Mouse (Mus musculus) c-Kit-positive CD71-negative TER-119-negative erythroid progenitor cells, embryonic 14.5 days (primary cell): ENCODE measurements at regions not wholly inside any gene's neighbourhood (a gene's known extent, or its start where the extent isn't known, plus 50 kb on each side); places are given as distances from the start of the nearest gene placed in this dataset.

Experiments used
- DNase-seq: peaks from one replicate; pipeline ENCODE4 v3.0.0-alpha.2; 2013; ENCODE audit warnings: low read depth

DNA sequence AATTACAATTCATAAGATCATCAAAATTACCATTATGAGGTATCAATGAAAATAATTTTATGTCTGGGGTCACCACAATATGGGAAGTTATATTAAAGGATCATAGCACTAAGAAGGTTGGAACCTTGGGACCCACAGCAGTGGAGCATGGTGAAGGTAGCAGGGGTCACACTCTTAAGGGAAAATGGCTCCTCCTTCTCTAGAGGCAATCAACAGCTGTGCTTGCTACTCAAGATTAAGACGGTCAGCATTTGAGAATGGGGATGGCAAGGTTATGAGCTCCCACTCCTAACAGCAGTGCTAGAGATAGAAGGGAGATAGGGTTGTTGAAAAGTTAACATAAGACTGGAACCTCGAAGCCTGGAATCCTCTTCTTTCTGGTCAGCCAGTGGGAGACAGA lies 144.6 kb upstream of the Runx1 start:
- DNase-seq: no peak

DNA sequence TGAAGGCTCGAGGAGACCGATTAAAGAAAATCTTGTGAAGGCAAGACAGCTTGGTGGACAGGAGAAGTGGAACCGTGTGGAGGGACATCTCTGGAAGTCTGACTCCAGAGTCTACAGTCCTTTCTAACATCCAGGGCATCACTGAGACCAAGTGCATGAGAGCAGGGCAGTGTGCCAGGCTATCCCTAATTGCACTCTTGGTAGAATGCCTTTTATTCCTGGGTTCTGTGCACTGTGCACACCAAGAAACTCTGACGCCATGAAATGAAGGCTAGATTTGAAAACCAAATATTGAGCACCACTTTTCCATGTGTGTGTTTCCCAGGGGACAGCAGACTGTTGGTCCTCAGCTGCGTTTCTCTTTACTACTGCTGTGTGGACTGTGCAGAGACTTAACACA lies 143.1 kb upstream of the Runx1 start:
- DNase-seq: no peak

DNA sequence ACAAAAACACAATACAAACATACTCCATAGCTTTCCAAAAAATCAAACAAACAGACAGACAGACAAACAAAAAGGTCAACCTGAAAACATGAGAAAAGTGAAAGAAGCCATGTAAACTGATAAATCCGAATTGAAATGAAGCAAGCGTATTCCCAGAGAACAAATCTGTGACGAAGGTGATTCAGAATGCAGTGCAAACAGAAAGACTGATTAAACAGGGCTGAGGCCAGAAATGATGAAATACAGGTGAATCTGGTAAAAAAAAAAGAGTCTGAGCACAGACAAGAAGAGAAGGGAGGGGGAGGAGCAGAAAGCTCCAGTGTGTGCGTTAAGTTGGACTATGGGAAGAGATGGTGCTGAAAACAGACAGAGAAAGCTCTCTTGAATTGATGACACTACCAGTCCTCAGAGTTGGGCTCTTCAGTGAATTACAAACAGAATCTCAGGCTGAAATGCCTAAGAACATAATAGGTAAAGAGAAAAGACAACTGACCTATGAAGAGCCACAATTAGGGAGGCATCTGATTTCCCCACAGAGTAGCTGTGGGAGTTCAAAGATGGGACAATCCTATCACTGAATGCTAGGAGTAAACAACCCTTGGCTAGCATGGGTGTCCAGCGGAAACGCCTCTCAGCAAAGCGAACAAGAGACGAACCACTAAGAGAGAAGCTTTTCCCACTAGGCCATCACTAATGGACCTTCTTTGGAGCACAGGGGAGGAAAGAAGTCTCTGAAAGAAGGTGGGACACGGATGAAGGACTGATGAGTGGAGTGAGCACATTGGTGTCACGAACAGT lies 140.3 kb upstream of the Runx1 start:
- no peak for DNase-seq

DNA sequence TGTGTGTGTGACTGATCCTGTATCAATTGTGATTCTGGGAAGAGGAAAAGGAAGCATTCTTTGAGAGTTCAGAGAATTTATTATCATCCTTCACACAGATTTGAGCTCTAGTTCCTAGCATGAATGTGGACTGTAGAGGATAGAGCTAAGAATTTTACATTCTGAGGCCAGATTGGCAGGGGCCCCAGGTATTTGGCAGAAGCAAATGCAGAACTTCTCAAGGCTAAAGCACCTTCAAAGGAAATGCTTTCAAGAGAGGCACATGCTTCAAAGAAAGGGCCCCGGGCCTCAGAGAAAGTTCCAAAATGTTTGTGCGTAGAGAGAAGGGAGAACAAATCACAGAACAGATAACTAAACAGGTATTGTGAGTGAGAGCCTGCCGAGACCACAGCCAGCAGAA lies 139.7 kb upstream of the Runx1 start:
- no peak for DNase-seq

DNA sequence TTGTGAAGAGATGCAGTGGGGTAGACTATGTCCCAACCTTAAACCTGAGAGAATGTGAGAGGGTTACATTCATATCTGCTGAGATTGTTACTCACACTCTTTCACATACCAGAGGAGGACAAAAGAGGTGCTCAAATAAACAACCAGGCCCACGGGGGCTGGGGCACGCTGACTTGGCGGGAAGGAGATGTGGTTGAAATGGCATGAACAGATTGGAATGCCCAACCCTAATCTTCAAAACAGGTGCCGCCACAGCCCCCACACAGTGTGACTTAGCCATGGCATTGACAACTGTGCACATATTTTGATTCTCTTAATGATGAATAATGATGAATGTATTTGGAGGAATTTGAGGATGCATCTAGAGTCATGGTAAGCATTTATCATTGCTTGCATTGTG lies 137.6 kb upstream of the Runx1 start:
- DNase-seq: no peak

DNA sequence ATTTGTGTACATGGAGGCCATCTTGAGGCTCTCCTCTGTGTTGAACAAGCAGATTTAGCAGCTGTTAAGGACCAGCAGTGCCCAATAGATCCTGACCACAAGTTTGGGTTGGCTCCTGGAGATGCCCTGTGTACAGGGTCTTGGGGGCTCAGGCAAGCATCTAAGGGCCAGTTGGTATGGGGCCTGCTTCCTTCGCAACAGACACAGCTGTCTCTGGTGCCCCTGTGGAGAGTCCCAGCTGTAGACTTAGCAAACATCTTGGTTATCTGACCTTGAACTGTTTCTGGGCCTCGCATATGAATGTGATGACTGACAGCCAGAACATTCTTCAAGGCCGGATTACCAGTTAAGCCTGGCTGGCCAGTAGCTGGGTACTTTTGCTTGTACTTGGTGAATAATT lies 135.4 kb upstream of the Runx1 start:
- no peak for DNase-seq

DNA sequence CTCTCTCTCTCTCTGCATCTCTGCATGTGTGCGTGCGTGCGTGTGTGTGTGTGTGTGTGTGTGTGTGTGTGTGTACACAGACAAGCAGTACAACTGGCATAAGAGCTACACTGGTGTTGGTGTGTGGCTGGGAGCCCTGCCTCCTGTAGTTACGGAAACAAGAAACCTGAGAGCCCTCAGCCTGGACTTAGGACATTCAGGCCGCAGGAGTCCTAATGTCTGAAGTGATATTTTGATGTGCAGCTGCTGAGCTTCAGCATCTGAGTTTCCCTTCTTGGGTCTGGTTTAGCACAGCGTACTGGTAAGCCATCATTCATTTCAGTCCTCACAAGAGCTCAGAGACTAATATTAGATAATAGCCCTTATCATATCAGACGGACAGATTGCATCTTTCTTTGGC lies 134.8 kb upstream of the Runx1 start:
- no peak for DNase-seq

DNA sequence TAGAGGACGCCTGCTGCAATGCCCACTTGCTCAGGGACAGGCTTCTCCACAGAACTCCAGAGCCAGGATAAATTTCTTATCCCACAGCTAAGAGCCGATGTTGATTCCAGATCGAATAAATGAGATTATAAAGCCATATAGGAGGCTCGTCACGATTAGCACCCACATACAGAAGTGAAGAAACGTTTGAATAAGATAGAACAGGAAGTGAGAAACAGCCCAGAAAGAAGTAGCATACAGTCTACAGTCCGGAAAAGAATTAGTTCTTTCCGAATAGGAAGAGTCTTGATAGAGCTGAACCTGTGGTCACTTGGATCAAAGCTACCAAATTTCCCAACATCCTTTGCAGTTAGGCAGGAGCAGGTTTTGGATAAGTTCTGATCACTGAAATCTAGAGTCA lies 133.0 kb upstream of the Runx1 start:
- no peak for DNase-seq

DNA sequence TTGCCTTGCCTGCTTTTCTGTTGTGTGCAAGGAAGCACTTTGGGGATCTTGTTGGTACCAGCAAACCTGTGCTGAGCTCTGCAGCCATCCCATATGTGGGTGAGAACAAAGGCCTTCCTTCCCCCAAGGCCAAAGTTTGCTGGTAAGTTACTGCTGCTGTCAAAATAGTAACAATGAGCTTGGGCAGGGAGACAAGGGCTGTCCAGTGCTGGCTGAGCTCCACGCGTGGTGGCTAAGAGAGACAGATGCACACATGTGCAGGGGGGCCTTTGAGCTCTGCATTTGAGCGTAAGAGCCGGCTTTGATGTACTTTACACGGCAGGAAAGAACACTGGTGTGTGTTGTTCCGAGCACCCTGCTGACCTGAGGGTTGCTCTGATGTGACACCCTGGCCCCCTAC lies 132.2 kb upstream of the Runx1 start:
- DNase-seq: no peak

DNA sequence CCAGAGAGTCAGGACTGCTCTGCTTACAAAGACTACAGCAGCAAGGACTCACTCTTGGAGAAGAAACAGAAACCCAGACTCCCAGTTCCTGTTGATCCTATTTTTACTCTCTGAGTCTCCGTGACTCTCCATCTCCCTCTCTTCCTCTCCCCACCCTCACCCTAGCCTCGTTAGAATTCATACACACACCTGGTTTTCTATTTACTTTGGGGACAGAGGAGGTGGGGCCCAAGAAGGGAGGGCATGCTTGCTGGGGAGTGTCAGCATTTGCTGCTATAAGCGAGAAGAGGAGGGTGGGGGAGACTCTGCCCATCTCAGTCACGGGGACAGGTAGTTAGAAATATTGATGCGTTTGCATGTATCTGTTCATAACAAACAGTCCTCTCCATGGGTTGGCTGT lies 129.6 kb upstream of the Runx1 start:
- no peak for DNase-seq

DNA sequence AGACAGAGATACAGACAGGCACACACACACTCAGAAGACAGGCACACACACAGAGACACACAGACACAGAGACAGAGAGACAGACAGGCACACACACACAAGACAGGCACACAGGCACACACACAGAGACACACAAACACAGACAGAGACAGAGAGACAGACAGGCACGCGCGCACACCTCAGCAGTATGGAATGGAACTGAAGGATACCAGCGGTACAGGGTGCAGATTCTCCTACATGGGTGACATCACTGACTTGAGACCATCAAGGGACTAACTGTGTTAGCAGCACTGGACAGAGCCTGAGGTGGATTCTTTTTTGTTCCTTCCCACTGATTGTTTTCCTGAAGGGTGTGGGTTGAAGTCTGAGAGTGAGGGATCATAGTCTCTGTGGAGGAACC lies 129.1 kb upstream of the Runx1 start:
- DNase-seq: no peak

DNA sequence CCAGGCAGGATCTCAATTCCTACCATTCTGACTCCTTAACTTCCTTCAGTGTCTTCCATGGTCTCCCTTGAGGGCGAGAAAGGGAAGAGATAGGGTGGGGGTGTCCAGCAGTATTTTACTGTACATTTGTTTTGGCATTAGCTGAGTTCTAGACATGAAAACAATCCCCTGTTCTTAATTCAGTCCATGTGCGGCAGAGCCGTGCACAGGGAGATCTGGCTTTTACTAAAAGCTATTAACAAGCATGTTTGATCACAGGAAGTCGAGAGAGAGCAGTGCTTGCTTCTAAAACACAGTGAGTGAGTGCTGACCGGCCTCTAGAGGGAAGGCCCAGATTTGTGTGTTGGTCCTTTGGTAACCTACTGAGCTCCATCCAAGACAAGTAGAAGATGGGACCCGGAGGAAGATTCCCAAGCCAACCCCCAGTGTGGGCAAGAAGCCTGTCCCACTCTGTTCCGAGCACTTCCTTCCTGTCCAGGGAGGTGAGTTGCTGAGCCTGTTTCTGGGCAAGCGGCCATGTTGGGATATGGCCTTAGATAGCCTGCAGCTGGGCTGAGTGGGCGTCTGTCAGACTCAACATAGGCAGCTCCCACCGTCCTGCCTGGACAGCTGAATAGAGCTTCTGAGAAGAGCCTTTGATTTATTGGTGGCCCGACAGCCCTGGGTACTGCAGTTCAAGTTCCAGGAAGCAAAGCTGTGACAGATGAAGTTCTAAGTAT lies 128.1 kb upstream of the Runx1 start:
- DNase-seq: no peak

DNA sequence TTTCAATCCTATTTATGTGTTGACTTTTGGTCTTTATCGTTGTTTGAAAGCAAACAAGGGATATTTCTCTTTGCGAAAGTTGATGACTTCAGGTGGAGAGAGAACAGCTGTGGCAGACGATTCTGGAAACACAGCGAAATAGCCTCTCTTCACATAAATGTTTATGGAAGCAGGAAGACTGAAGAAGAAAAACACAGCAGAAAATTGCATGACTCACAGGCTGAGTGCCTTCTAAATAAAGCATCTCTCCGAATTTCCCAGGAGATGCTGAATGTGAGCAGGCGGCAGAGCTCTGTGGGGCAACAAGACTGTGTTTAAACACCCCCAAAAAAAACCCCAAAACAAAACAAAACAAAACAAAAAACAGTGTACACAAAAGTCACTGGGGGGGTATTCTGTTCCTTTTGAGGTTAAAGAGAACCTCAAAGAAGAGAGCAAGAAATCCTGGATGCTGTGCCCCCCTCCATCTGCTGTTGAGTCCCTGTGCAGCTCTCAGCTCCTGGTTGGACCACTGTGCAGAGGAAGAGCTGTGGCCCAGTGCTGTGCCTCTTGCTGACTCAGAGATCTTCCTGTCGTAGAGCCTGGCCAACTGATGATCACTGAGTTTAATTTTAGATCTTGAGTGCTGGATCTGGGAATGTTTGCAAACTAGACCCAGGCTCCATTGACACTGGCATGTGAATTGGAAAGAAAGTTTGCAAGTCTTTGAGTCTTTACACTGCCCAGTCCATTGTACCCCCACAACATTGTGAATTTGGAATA lies 126.6 kb upstream of the Runx1 start:
- no peak for DNase-seq

DNA sequence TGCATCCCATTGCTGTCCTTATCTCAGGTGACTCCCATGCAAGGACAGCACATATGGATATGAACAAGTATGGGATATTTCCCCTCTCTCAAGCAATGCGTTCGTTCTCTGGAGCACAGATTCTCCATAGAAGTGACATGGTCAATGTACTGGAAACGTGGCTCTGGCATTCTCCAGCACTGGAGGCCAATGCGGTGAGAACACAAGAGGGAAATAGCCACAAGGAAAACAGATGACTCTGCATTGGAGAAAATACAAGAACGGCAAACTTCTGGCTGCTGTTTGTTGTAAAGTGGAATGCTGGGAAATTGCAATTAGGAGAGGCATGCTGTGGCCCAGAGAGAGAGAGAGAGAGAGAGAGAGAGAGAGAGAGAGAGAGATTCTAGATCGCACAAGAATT lies 125.6 kb upstream of the Runx1 start:
- no peak for DNase-seq

DNA sequence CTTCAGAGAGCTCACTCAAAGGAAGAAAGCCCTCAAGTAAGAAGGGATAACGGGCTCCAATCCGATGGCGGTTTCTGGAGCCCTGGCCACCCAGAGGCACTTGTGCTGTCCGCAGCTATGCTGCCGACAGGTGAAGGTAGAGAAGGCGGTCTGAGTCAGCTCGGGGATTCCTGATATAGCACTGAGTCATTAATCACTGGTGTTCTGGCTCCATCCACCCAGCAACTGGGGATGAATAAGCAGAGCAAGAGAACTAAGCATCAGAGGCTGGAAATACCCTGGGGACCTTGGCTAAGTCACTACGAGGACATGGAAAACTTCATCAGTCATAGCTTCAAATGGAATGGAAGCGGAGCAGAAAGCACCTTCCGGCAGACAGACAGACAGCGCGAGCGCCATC lies 122.5 kb upstream of the Runx1 start:
- DNase-seq: no peak

DNA sequence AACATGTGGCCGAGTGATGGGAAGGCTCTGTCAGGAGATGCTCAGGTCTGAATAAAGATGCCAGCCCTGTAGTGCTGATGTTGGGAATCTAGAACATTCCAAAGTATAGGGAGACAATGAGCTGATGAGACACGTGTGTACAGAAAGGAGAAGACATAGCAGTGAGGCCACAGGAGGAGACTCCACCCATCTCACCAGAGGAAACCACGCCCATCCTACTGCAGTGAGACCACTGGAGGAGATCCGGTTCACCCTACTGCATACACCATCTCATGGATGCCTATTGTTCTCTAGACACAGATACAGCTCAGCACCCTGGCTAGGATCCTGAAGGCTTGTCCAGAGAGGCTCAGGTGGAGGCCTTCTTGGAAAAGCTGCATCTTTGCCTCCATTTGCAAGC lies 120.6 kb upstream of the Runx1 start:
- DNase-seq: no peak

DNA sequence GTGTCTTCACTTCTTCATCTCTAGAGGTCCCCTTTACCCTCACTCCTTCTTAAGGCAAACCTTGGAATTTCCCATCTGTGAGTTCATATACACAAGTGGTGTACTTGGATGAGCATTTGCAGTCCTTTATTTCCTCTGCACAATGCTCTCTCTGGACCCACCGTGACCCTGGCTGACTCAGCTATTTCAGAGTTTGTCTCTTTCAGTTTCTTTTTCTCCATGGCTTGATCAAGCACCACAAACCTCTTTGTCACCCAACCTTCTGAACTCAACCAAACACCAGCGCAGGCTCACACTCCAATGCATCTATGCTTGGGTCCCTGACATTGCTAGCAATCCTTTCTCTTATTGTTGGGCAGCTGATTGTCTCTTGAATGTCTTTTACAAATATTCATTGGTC lies 118.0 kb upstream of the Runx1 start:
- no peak for DNase-seq

DNA sequence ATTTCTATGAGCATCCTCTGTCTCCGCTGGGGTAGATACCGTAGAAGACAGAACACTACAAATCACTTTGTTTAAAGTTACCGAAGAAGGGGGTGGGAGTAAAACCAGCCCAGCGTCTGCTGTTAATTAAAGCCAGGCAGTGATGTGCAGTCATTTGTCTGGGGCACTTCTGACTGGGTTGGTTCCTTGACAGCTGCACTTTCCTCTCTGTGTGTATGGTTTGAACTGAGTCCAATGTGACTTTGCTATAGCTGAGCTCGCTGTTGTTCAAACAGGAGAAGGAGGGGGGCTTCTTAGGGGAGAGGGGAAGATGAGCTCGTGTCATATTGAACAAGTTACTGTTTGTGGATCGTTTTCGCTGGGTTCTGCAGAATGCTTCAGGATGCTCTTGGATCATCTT lies 113.7 kb upstream of the Runx1 start:
- no peak for DNase-seq

DNA sequence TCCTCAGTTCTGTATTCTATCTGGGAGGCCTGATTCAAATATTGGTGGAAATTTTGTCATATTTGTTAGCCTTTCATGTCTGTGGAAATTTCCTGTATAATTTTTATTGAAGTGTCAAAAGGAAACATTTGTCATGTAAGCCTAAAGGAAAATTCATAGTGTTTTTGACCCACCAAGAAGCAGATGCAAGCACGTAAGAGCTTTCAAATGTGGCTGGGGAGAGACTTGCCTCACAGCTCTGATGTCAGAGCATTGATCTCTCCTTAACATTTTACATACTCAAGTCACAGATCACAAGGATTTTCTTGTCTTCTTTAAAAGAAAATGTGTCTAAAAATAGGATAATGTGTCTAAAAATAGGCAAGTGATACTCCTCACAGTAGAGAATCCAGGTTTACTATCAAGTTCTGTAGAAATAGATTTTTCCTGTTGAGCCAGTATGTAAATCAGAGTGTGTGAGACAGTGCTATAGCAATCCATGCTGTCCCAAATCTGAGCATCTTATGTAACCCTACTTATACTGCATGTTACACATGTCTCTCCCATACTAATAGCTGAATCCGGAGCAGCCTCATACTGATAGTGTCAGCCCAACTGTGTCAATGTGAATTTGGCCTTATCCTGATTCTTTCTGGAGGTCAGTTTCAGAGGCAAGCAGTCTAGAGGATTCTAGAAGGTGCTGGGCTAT lies 110.0 kb upstream of the Runx1 start:
- DNase-seq: no peak

DNA sequence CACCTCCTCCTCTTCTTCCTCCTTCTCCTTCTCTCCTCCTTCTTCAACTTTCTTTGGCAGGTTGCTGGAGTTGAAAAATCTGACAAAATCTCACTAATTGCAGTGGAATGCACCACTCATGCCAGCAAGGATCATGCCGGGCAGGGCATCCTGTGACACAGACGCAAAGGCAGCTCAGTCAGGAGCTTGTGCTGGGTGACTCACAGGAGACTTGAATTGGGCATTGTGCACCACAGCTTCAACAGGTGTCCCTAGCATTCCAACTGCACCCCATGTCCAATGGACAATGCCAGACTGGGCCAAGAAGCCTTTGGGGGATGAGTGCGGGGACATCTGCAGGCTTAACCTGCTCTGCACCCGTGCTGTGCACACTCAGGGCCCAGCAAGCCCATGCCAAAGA lies 104.2 kb upstream of the Runx1 start:
- DNase-seq: no peak

DNA sequence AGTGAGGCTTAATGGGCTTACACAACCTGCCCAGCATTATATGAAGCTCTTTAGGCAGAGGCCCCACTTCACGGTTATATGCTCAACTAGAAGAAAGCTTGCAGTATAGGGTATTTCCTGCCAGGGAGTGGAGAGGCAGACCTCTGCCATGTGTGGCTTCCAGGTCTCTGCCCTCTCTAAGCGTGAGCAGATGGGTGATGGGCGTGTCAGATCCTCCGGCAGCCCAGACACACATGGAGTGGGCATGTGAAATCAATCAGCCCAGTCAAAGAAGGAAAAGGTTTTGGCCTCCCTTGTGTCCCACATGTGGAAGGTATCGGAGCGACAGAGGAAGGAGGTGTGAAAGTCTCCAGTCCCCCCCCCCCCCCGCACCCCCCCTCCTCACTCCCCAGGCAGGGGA lies 102.3 kb upstream of the Runx1 start:
- DNase-seq: no peak

DNA sequence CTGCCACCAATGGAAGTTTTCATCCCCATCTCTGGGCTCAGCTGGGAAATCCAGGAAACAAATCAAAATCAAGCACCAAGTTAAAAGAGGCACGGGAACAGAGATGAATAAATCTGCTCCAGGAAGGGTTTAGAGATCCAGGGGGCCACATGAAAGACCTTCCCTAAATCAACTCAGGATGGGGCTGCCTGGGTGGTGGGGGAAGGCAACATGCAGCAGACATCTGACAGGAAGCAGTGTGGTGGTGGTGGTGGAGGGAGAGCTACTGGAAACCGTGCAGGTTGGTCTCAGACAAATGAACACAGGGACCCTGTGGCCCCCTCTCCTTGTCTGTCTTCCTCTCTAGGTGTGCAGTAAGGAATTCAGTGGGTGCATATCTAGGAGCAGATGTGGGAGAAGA lies 101.7 kb upstream of the Runx1 start:
- no peak for DNase-seq

DNA sequence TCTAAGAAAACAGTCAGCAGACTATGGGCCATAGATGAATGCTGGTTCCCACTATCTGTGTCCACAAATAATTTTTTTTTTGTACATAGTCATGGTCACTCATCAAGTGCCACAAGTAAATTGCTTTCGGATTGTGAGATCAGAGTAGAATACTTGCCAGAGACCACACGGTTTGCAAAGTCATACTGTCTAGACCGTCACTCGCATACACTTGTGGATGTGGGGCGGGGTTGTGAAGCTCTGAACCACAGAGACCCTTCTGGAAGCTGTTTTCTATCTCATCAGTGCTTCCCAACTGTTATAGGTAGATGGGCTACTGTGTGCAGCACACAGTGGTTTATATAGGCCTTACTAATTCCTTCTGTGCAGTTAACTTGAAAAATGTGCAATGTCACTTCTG lies 100.9 kb upstream of the Runx1 start:
- peak; percentile 37 for DNase-seq
